Mouse (Mus musculus) heart, postnatal 0 days (tissue): ENCODE measurements around the gene BC048562. TPM values are rescaled to one million over a fixed set of nuclear protein-coding genes. Genes with fewer than 3 reads are reported as not detected.
A peak's percentile ranks its signal among the peaks of the same experiment; 100 is the strongest.

Experiments
- ATAC-seq: fragments of 200-750 bp; cut with Nextera tagmentation; 2 replicates; pipeline ENCODE4 v1.8.0; 2017; ENCODE audit warnings: low read depth, moderate number of reproducible peaks, moderate library complexity; ENCODE audit not compliant: insufficient read depth
- DNase-seq: peaks from one replicate; pipeline ENCODE4 v3.0.0-alpha.2; 2016; ENCODE audit warnings: low spot score
- H3K27ac ChIP-seq: fragments of 300-500 bp; sonication (generic); 2 replicates; pipeline ENCODE4 v1.5.1; 2014; ENCODE audit warnings: low read depth, mild to moderate bottlenecking
- H3K27me3 ChIP-seq: fragments of 300-500 bp; sonication (generic); 2 replicates; pipeline ENCODE4 v1.6.1; 2014; ENCODE audit warnings: low read length, mixed read lengths; ENCODE audit not compliant: control insufficient read depth, insufficient read depth
- H3K36me3 ChIP-seq: fragments of 300-500 bp; sonication (generic); replicated peaks from 2 replicates; pipeline ENCODE4 v1.6.1; 2014; ENCODE audit warnings: low read length, mixed read lengths; ENCODE audit not compliant: control insufficient read depth, insufficient read depth
- H3K4me1 ChIP-seq: fragments of 300-500 bp; sonication (generic); 2 replicates; pipeline ENCODE4 v1.6.1; 2014; ENCODE audit warnings: antibody characterized with exemption; ENCODE audit not compliant: control insufficient read depth, insufficient read depth
- H3K4me2 ChIP-seq: fragments of 300-500 bp; sonication (generic); 2 replicates; pipeline ENCODE4 v1.6.1; 2014; ENCODE audit warnings: low read depth, mild to moderate bottlenecking, low read length, moderate library complexity
- H3K4me3 ChIP-seq: fragments of 300-500 bp; sonication (generic); 2 replicates; pipeline ENCODE4 v1.5.1; 2014; ENCODE audit warnings: low read depth, low read length
- H3K9ac ChIP-seq: fragments of 300-500 bp; sonication (generic); replicated peaks from 2 replicates; pipeline ENCODE4 v1.6.1; 2014; ENCODE audit warnings: low read depth, low read length, mixed read lengths
- H3K9me3 ChIP-seq: fragments of 300-500 bp; sonication (generic); replicated peaks from 2 replicates; pipeline ENCODE4 v1.6.1; 2016; ENCODE audit warnings: low read length; ENCODE audit not compliant: control insufficient read depth
- CTCF ChIP-seq: IDR thresholded peaks from 2 replicates; pipeline ENCODE4 v1.5.1; 2016; ENCODE audit warnings: antibody characterized with exemption, control low read depth, low read depth
- EP300 ChIP-seq: IDR thresholded peaks from 2 replicates; pipeline ENCODE4 v1.6.1; 2016; ENCODE audit warnings: antibody characterized with exemption, low read depth
- WGBS: fragments of 180-500 bp; shearing (Covaris S2); extraction: QIAGEN DNeasy Blood & Tissue Kit; methylation state at CpG from one replicate; pipeline ENCODE4 v1.1.7; 2014; 5-methylcytosine and 5-hydroxymethylcytosine counted together
- polyA plus RNA-seq: library from polyadenylated mRNA; unstranded; fragments of >200 nt; fragmentation: Nextera tagmentation; extraction: Ambion mirVana; gene quantifications from 2 replicates; pipeline ENCODE4 v1.2.1, GENCODE M21; 2015
- total RNA-seq: library from RNA; depleted of rRNA; stranded (reverse); fragments of >200 nt; gene quantifications from 2 replicates; pipeline ENCODE4 v1.2.3, GENCODE M21; 2014; ENCODE audit warnings: low replicate concordance

BC048562 gene
- total and polyA plus RNA-seq, 2 experiments from 2014 or later = not detected

GRCm38 (mm10) chr9:108453458-108453857, 17.2 kb downstream of the BC048562 start:
- Histone ChIP-seq H3K9ac (no peak overlapping the region), H3K4me2 (no peak overlapping the region), H3K4me1 (peaks cover 24% of the 10 kb centered on the region), H3K9me3 (no peaks in the 10 kb centered on the region), H3K27ac (peak overlapping the region; percentile 93; the same call in 1 of the 2 replicates), H3K36me3 (peaks cover under 1% of the 10 kb centered on the region; the same call in 1 of the 2 replicates), H3K4me3 (no peak overlapping the region), H3K27me3 (no peaks in the 10 kb centered on the region)
- WGBS = 64% methylated on average over 4 of the region's 4 CpGs
- ATAC-seq (no peak), DNase-seq (no peak)
- no peak for TF ChIP-seq CTCF
- no peak for TF ChIP-seq EP300

GRCm38 (mm10) chr9:108454429-108454828, 18.1 kb downstream of the BC048562 start:
- Histone ChIP-seq H3K27ac (no peak overlapping the region), H3K27me3 (no peaks in the 10 kb centered on the region), H3K4me3 (no peak overlapping the region), H3K36me3 (no peaks in the 10 kb centered on the region), H3K4me2 (no peak overlapping the region), H3K9me3 (no peaks in the 10 kb centered on the region), H3K4me1 (peaks cover 22% of the 10 kb centered on the region), H3K9ac (no peak overlapping the region)
- WGBS = 84% methylated on average over 6 of the region's 6 CpGs
- DNase-seq = no peak
- TF ChIP-seq CTCF (no peak), EP300 (no peak)
- no peak for ATAC-seq

GRCm38 (mm10) chr9:108455747-108456571, 19.7 kb downstream of the BC048562 start:
- Histone ChIP-seq H3K27me3 (no peaks in the 10 kb centered on the region), H3K4me1 (peaks cover 9% of the 10 kb centered on the region), H3K27ac (no peak overlapping the region), H3K9me3 (no peaks in the 10 kb centered on the region), H3K36me3 (no peaks in the 10 kb centered on the region), H3K4me3 (no peak overlapping the region), H3K9ac (no peak overlapping the region), H3K4me2 (no peak overlapping the region)
- TF ChIP-seq EP300 (no peak), CTCF (no peak)
- DNase-seq = no peak
- WGBS = 54% methylated on average over 12 of the region's 12 CpGs
- no peak for ATAC-seq

- Histone ChIP-seq H3K27ac (no peak overlapping the region), H3K4me3 (no peak overlapping the region), H3K4me2 (no peak overlapping the region), H3K9me3 (no peaks in the 10 kb centered on the region), H3K27me3 (no peaks in the 10 kb centered on the region), H3K4me1 (peaks cover 11% of the 10 kb centered on the region), H3K9ac (no peak overlapping the region), H3K36me3 (no peaks in the 10 kb centered on the region)
- DNase-seq (no peak), ATAC-seq (no peak)
- 82% methylated on average over 10 of the region's 10 CpGs for WGBS
- TF ChIP-seq CTCF (no peak), EP300 (no peak)
Measured at GRCm38 (mm10) chr9:108456953-108457352, 20.7 kb downstream of the BC048562 start.

- Histone ChIP-seq H3K27ac (peak overlapping the region; percentile 84), H3K4me1 (peaks cover 14% of the 10 kb centered on the region), H3K9me3 (no peaks in the 10 kb centered on the region), H3K27me3 (no peaks in the 10 kb centered on the region), H3K4me2 (peak overlapping the region; percentile 92), H3K4me3 (peak overlapping the region; percentile 67), H3K36me3 (peaks cover 20% of the 10 kb centered on the region), H3K9ac (no peak overlapping the region)
- ATAC-seq (no peak), DNase-seq (no peak)
- TF ChIP-seq EP300 (no peak), CTCF (no peak)
- 62% methylated on average over 1 of the region's 1 CpGs for WGBS
Measured at GRCm38 (mm10) chr9:108459939-108460318, 23.6 kb downstream of the BC048562 start.
